Mouse (Mus musculus): ENCODE data around the gene Stk39.

Gene Stk39

DNA sequence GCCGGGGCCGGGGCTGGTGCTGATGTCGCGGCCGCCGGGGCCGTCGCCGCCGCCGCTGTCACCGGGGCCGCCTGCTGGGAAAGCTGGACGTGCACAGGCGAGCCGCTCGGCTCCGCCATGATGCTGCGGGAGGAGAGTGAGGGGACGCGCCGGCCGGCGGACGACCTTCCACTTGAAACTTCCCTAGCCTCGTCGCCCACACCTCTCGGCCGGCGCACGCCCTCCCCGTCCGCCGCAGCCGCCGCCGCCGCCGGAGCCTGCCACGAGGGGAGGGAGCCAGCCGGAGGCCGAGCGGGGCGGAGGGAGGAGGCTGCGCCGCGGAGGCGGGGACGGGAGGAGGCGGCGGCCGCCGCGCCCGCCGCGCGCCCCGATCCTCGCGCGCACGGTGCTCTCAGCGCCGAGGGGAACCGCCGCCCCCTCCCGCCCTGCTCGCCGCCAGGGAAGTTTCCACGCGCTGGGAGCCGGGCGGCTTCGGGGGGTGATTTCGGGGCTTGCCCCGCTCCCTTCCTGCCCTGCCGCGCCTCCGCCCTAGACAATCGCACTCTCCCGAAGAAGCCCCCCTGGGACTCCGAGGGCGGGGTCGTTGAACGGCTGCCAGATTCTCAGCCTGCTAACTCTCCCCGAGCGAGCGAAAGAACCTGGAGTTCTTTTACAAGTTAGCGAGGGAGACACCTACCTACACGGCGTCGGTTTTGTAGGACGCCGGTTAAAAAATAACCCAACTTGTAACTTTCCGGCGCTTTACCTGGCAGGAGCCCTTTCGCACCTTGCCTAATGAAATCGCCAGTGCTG lies at the start of gene Stk39:
TSS of gene Stk39 (minus strand) at position 510 of the 792 bp plus-strand sequence.
- DNase-seq (ENCODE audit: low spot score) = peak; percentile 84

DNA sequence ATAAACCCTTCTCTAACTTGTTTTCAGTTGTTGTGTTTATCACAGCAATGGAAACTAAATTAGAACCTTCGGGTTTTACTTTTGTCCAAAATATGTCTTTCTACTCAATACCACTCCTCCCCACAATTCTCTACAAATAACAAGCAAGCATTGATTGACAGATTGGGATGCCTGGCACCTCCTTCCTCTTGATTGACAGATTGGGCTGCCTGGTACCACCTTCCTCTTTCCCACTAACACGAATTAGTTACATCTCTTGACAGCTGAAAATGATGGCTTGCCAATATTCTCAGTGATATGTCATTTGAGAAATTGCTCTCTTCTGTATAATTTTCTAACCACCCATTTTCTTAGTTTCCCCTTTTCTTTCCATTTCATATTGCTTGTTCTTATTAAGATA lies 43.3 kb upstream of the Stk39 start:
- DNase-seq (ENCODE audit: low spot score) = no peak

- DNase-seq (ENCODE audit: low spot score) = no peak
Measured at GRCm38 (mm10) chr2:68503202-68503601, 31.1 kb upstream of the Stk39 start.

GRCm38 (mm10) chr2:68502734-68503133 lies 30.7 kb upstream of the Stk39 start:
- no peak for DNase-seq (ENCODE audit: low spot score)

GRCm38 (mm10) chr2:68502236-68502635 lies 30.2 kb upstream of the Stk39 start:
- no peak for DNase-seq (ENCODE audit: low spot score)

GRCm38 (mm10) chr2:68486275-68486674 lies 14.2 kb upstream of the Stk39 start:
- DNase-seq (ENCODE audit: low spot score) = no peak

DNA sequence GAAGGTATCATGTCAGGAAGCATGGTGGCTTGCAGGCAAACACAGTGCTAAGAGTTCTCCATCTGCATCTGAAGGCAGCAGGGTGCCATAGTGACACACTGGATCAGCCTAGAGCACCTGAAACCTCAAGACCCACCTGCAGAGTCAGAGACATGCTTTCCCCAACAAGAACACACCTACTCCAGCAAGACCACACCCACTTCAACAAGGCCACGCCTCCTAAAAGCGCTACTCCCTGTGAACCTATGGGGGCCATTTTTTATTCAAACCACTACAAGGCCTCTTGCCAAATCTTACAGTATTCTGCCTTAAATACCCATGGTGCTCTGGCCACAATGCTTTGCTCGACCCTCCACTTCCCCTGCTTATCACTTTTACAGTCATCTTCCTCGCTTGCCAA lies 13.1 kb upstream of the Stk39 start:
- no peak for DNase-seq (ENCODE audit: low spot score)

DNA sequence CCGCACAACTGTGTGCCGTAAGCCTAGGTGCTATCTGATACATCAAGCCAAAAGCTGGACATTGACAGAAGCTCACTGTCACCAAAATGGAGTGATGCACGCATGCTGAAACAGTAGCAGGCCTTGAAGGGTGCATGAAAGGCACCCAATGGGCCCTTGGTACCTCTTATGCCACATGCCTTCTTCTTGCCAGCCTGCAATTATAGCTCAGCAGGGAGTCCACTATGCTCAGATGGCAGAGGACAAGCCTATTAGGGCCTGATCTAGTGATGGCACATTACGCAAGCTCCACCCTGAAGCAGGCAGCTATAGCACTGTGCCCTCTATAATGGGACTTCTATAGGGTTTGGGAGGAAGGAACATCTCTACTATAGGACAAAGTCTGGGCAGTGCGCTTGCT lies 10.8 kb upstream of the Stk39 start:
- no peak for DNase-seq (ENCODE audit: low spot score)

GRCm38 (mm10) chr2:68479823-68480222 lies 7.8 kb upstream of the Stk39 start:
- no peak for DNase-seq (ENCODE audit: low spot score)

GRCm38 (mm10) chr2:68472921-68473320 lies 853 bp upstream of the Stk39 start:
- no peak for DNase-seq (ENCODE audit: low spot score)

GRCm38 (mm10) chr2:68472551-68472910 lies 463 bp upstream of the Stk39 start:
- no peak for DNase-seq (ENCODE audit: low spot score)

- DNase-seq (ENCODE audit: low spot score) = peak; percentile 62
Measured at GRCm38 (mm10) chr2:68470891-68471758, 943 bp downstream of the Stk39 start.

DNA sequence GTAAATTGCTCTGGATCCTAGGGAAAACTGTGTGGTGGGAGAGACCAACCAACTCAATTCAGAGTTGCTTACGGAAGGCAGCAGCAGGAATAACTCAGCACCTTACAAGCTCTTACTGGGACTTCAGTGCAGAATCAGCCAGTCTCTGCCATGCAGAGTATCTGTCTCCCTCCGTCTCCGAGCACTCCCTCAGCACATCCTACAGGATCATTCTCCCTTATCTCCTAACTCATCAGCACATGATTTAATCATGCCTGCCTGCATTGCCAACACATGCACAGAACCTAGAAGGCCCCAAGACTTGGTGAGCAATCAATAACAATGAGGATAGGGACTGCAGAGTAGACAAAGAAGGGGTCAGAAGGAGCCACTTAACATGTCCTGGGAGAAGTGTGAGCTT lies 2.6 kb downstream of the Stk39 start:
- no peak for DNase-seq (ENCODE audit: low spot score)

GRCm38 (mm10) chr2:68468698-68469097 lies 3.4 kb downstream of the Stk39 start:
- peak; percentile 74 for DNase-seq (ENCODE audit: low spot score)

GRCm38 (mm10) chr2:68468259-68468658 lies 3.8 kb downstream of the Stk39 start:
- DNase-seq (ENCODE audit: low spot score) = no peak

DNA sequence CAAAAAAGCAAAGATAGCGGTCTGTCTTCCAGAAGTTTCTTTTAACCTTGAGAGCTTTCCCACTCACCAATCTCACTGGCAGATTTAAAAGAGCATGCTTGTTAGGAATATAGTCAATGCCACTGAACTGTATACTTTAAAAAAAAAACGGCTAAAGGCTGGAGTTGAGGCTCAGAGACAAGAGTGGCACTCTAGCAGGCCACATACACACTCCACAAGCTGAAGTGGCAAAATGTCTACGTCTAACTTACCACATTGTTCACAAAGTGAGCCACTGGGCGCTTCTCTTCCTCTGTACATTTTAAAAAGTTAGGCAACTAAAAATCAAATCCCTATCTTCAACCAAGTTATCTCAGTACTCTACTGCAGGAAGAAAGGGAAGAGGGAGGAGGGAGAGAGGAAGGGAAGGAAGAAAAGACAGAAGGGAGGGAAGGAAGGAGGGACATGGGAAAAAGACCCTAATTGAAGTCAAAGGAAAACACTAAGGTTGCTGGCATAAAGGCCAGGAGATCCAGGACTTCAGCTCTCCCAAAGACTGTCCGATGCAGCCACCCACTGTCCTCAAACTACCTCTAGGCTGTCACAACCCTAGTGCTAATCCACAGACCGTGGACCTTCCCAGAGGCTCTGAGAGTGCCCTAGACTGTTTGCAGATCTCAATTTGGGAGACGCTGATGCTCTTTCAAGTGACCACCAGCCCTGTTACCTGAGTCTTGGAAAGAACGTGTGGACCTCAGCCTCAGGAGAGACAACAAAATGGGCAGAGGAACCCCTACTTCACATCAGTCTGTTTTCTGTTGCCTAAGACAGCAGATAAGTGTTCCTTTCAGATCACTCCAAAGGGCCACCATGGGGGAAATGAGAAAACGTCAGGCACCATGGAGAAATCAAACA lies 4.7 kb downstream of the Stk39 start:
- no peak for DNase-seq (ENCODE audit: low spot score)

DNA sequence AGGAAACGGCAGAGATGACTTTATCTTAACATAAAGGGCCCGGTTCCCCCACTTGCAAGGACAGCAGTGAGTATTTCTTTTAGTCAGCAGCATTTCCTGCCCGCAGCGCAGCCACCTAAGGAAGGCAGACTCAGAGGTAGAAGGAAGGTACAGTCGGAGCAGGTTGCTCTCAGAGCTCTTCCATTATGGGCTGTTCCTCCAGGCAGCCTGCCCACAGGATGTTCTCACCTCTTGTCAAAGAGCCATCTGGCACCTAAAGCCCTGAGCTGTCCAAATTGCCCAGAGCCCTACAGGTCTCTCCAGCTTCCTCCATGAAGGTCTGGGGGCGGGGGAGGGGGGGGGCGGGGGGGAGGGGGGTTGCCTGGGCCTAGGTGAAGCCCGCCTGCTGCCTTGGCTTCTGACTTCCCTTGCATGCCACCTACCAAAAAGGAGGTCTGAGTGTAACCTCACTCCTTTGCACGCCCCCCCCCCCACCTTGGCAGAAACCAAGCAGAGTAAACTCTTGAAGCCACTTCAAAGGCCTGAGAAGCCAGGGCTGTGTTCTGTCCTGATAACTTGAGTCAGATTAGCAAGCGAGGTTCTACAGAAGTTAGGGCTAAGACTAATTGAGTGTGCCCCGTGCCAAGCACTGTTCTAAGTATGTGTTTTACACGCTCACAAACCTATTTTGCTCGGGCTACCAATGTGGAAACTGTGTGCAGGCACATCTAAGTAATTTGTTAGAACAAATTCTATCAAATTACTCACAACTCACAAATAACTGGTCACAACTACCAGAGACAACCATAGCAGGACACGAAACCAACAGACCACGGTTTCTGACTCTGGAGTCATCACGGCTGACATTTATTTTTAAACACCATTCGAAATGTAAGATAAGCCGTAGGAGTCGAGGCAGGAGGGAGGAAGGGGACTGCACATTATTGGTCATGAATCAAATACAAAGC lies 5.7 kb downstream of the Stk39 start:
- DNase-seq (ENCODE audit: low spot score) = peak; percentile 55

GRCm38 (mm10) chr2:68465266-68466123 lies 6.6 kb downstream of the Stk39 start:
- DNase-seq (ENCODE audit: low spot score) = no peak

DNA sequence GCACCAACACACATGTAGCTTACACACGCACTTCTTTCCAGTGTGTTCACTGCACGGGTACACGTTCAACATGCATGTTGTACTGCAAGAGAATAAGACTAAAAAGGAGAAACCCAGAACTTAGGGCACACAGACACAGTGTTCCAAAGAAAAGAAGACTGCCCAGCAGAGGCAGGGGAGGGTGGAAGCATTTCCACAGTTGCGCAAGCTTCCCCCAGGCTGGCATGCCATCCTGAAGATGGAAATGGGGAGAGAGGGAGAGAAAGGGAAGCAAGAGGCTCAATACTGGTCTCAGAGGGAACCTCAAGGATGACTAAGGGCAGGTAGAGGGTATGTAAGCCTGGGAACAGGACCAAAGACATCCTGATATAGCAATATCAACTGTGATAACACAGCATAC lies 7.6 kb downstream of the Stk39 start:
- no peak for DNase-seq (ENCODE audit: low spot score)

DNA sequence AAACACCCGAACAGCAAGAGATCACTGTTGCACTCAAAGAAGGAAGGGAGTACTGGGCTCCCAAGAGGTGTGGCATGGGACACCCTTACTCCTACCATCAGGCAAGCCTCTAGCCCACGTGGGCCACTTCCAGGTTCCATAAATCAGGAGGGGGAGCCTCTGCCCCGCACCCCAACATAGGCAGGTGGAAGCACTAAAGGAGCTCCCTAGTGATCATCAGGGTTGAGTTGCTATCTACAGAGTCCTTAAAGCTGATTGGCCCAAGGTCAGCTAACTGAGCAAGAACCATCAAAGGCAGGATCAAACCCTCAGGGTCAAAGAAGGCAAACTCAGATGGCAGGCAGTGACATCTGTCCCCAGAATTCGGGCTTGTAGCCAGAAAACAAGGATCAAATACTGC lies 8.3 kb downstream of the Stk39 start:
- no peak for DNase-seq (ENCODE audit: low spot score)

Measured in urinary bladder, postnatal 14 days (tissue).